Mouse (Mus musculus): ENCODE measurements at regions not wholly inside any gene's neighbourhood (a gene's known extent, or its start where the extent isn't known, plus 50 kb on each side); places are given as distances from the start of the nearest gene placed in this dataset.

DNA sequence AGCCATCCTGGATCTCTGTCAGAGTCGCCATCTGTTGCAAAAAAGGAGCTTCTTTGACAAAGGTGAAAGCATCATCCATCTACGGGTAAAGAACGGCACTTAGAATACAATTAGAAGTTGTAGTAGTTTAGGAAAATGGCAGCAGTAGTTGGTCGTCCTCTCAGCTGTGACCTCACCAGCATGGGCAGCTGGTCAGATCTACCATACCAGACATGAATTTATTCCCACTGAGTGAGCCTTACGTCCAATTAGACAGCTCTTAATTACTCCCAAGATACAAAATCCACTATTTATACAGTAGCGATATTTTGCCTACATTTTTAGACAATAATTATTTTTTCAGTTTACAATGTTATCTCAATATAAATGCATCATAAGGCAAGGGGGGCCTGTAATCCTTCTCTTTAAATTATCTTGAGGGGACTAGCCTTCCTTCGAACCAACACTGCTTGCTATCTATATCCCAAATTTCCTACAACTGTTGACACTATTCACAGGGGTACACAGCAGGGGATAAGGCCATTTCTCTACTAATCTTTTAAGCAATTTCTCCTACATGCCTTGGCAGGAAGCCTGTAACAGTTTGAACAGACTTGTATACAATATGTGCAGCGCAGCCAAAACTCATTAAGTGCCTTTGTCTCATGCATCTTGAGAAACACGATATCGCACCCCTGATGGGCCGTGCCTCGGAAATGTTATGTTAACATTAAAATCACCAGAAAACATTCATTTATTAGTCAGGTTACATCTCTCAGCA, 131.9 kb upstream of the Samsn1 start:
- TF ChIP-seq CTCF (IDR thresholded peaks at IDR 0.05; ENCODE audit: low read depth) = no peak
- TF ChIP-seq EP300 (IDR thresholded peaks at IDR 0.05; ENCODE audit: low read depth) = no peak

All from heart, postnatal 0 days (tissue).